Mouse (Mus musculus): ENCODE data around the gene Rhobtb3.

- TF ChIP-seq GATA1 (IDR thresholded peaks at IDR 0.05; ENCODE audit: low read length) (no peak), TAL1 (IDR thresholded peaks at IDR 0.05; ENCODE audit: low read length) (no peak)
Measured at GRCm38 (mm10) chr13:75892291-75892690, 51.4 kb downstream of the Rhobtb3 start.

Measured in erythroblast, embryonic 14.5 days (primary cell).